Comparison of ENCODE assay signal across 17 mouse cellular contexts in the genomic region with DNA sequence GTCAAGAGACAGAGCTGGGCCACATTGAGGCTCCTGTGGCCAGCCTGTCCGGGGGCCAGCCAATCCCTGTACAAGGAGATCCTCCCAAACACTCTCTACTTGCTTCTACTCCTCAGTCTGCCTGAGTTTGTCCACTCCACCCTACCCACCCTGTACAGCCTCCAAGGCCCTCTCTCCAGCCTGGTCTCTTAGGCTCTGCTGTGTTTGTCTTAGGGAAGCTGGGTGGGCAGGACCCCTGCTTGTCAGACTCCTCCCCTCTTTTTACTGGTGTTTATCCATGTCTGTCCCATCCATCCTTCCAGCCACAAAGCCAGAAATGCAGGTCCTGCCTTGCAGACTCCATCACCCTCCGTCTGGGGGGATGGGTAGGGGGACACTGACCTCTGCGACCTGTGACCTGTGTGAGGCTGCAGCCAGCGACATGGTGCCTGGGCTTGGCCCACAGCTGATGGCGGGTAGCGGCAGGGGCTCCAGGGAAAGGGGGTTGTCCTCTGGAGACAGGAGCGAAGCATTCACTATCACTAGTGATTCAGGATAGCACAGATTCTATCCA. TPM values are rescaled to one million over a fixed set of nuclear protein-coding genes. Genes with fewer than 3 reads are reported as not detected.
A peak's percentile ranks its signal among the peaks of the same experiment; 100 is the strongest.
DNase-seq lines count a peak whose midpoint lies in the region; ATAC-seq and TF ChIP-seq lines count a peak whose summit lies in the region.
"Had no signal": no experiment of that assay in that cellular context is flagged by ENCODE, and none has a peak within 500 bp of the region (broad histone marks: within the 10 kb centered on the region; RNA-seq: fewer than 3 reads in every experiment).

No protein-coding gene starts in this region.

- H3K4me2 ChIP-seq in forebrain, postnatal 0 days (ENCODE audit: low read depth): no peak overlapping the region
- H3K4me2 ChIP-seq in midbrain, postnatal 0 days (ENCODE audit: low read depth, low read length, poor library complexity, severe bottlenecking): no peak overlapping the region

- H3K27me3 ChIP-seq in forebrain, embryonic 10.5 days (ENCODE audit: poor library complexity, severe bottlenecking): no peaks in the 10 kb centered on the region
- no peaks in the 10 kb centered on the region for H3K27me3 ChIP-seq in forebrain, postnatal 0 days (ENCODE audit: insufficient read depth, low read length)
- H3K27me3 ChIP-seq in midbrain, embryonic 10.5 days (ENCODE audit: low read depth, poor library complexity, severe bottlenecking): no peaks in the 10 kb centered on the region
- no peaks in the 10 kb centered on the region for H3K27me3 ChIP-seq in midbrain, postnatal 0 days (ENCODE audit: insufficient read depth, low read length)

- no peaks in the 10 kb centered on the region for H3K36me3 ChIP-seq in forebrain, embryonic 10.5 days (replicated peaks)
- H3K36me3 ChIP-seq in forebrain, postnatal 0 days (ENCODE audit: insufficient read depth): no peaks in the 10 kb centered on the region
- H3K36me3 ChIP-seq in midbrain, embryonic 10.5 days: no peaks in the 10 kb centered on the region
- H3K36me3 ChIP-seq in midbrain, postnatal 0 days (ENCODE audit: insufficient read depth, low read length): no peaks in the 10 kb centered on the region

- no peak for TF ChIP-seq CTCF in forebrain, postnatal 0 days (IDR thresholded peaks at IDR 0.05; ENCODE audit: low read depth)
- TF ChIP-seq CTCF in midbrain, postnatal 0 days (IDR thresholded peaks at IDR 0.05): no peak

- H3K27ac ChIP-seq in forebrain, embryonic 10.5 days: peak overlapping the region; percentile 66; the same call in 1 of the 2 replicates
- no peak overlapping the region for H3K27ac ChIP-seq in forebrain, postnatal 0 days (ENCODE audit: low read depth, low read length)
- H3K27ac ChIP-seq in midbrain, embryonic 10.5 days (replicated peaks): peak overlapping the region; percentile 56; the same call in 1 of the 2 replicates
- no peak overlapping the region for H3K27ac ChIP-seq in midbrain, postnatal 0 days (ENCODE audit: low read depth, low read length)
- H3K27ac ChIP-seq: liver, embryonic 14.5 days had no signal

- ATAC-seq in forebrain, postnatal 0 days: no peak
- ATAC-seq in midbrain, postnatal 0 days (ENCODE audit: low FRiP score): no peak
- peak; percentile 29; the same call in 1 of the 2 replicates for ATAC-seq in megakaryocyte progenitor cell, adult 5-6 weeks (replicated peaks; ENCODE audit: poor library complexity)

- H3K4me1 ChIP-seq in forebrain, embryonic 10.5 days: peaks cover 38% of the 10 kb centered on the region
- no peaks in the 10 kb centered on the region for H3K4me1 ChIP-seq in forebrain, postnatal 0 days (ENCODE audit: insufficient read depth)
- H3K4me1 ChIP-seq in midbrain, embryonic 10.5 days: peaks cover 32% of the 10 kb centered on the region
- 0 out of 2 replicates have a peak, but pooled peaks cover 4% of the 10 kb centered on the region for H3K4me1 ChIP-seq in midbrain, postnatal 0 days (ENCODE audit: insufficient read depth, low read length)

- no peaks in the 10 kb centered on the region for H3K9me3 ChIP-seq in forebrain, embryonic 10.5 days
- H3K9me3 ChIP-seq in forebrain, postnatal 0 days (ENCODE audit: low read length): peaks cover 4% of the 10 kb centered on the region; the same call in 1 of the 2 replicates
- no peaks in the 10 kb centered on the region; the same call in 1 of the 2 replicates for H3K9me3 ChIP-seq in midbrain, embryonic 10.5 days (replicated peaks)
- no peaks in the 10 kb centered on the region for H3K9me3 ChIP-seq in midbrain, postnatal 0 days (ENCODE audit: low read length)

- H3K4me3 ChIP-seq in forebrain, embryonic 10.5 days: no peak overlapping the region
- no peak overlapping the region for H3K4me3 ChIP-seq in forebrain, postnatal 0 days (ENCODE audit: low read depth, low read length)
- no peak overlapping the region for H3K4me3 ChIP-seq in midbrain, embryonic 10.5 days
- no peak overlapping the region for H3K4me3 ChIP-seq in midbrain, postnatal 0 days (ENCODE audit: low read depth, low read length)
- H3K4me3 ChIP-seq: myocyte had no signal

- no peak overlapping the region for H3K9ac ChIP-seq in forebrain, postnatal 0 days
- no peak overlapping the region for H3K9ac ChIP-seq in midbrain, postnatal 0 days (replicated peaks; ENCODE audit: low read length, poor library complexity, severe bottlenecking)
- H3K9ac ChIP-seq: liver, embryonic 14.5 days had no signal

- no peak for DNase-seq in forebrain, embryonic 10.5 days (ENCODE audit: extremely low spot score, low spot score)
- DNase-seq in forebrain, postnatal 0 days: no peak
- peak; percentile 53 for DNase-seq in midbrain, embryonic 10.5 days (ENCODE audit: low spot score)
- no peak for DNase-seq in midbrain, postnatal 0 days (ENCODE audit: low spot score)
- DNase-seq in embryo, embryonic 10.5 days (ENCODE audit: low spot score): peak; percentile 42
- DNase-seq in cerebellum, postnatal 10 days: no peak
- DNase-seq in cerebellum, postnatal 14 days: no peak
- DNase-seq: adrenal gland, postnatal 14 days; cerebellum, postnatal 25 days; kidney, postnatal 36 days; left cerebral cortex, postnatal 4 days; right cerebral cortex, postnatal 4 days; thymus, postnatal 25 days had no signal

- whole genome bisulfite sequencing in forebrain, embryonic 10.5 days: 25% methylated on average over 7 of the region's 7 CpGs
- WGBS in forebrain, postnatal 0 days: 33% methylated on average over 7 of the region's 7 CpGs
- 9% methylated on average over 7 of the region's 7 CpGs for WGBS in midbrain, embryonic 10.5 days
- 20% methylated on average over 7 of the region's 7 CpGs for WGBS in midbrain, postnatal 0 days

RNA-seq across cellular contexts. Expression of gene Col13a1, which starts 41.2 kb away (rescaled TPM):
- 3.2 and 3.4 TPM in 2 replicates for polyA plus RNA-seq in forebrain, embryonic 10.5 days (2016; fragmentation: Nextera tagmentation; extraction: Ambion mirVana)
- total RNA-seq in forebrain, postnatal 0 days (2014; rRNA removed): 2.4 and 3.7 TPM in 2 replicates
- 1.1 and 1.6 TPM in 2 replicates for polyA plus RNA-seq in forebrain, postnatal 0 days (2015; fragmentation: Nextera tagmentation; extraction: Ambion mirVana)
- 3.6 TPM in 2 replicates for polyA plus RNA-seq in midbrain, embryonic 10.5 days (2016; fragmentation: Nextera tagmentation; extraction: Ambion mirVana)
- 2.6 and 3.7 TPM in 2 replicates for total RNA-seq in midbrain, postnatal 0 days (2014; rRNA removed)
- polyA plus RNA-seq in midbrain, postnatal 0 days (2015; fragmentation: Nextera tagmentation; extraction: Ambion mirVana): 1.2 TPM in 2 replicates
- not detected in 2 replicates for total RNA-seq in megakaryocyte progenitor cell, adult 5-6 weeks (2015)
- total RNA-seq in megakaryocyte progenitor cell, adult 5-6 weeks (2017): not detected in 2 replicates
- total RNA-seq: CH12.LX had no signal

Comparison
In these comparisons a context has a peak if more than half of its experiments do, and no peak if none do; other contexts are left out.
1. DNase-seq: peak in midbrain, embryonic 10.5 days (single experiment) and embryo, embryonic 10.5 days (single experiment); none in forebrain, embryonic 10.5 days (single experiment), forebrain, postnatal 0 days (single experiment), midbrain, postnatal 0 days (single experiment), cerebellum, postnatal 10 days (0 of 2) and cerebellum, postnatal 14 days (0 of 2).
2. H3K27ac ChIP-seq: peak in forebrain, embryonic 10.5 days (single experiment) and midbrain, embryonic 10.5 days (single experiment); none in forebrain, postnatal 0 days (single experiment) and midbrain, postnatal 0 days (single experiment).